In the genomic region with DNA sequence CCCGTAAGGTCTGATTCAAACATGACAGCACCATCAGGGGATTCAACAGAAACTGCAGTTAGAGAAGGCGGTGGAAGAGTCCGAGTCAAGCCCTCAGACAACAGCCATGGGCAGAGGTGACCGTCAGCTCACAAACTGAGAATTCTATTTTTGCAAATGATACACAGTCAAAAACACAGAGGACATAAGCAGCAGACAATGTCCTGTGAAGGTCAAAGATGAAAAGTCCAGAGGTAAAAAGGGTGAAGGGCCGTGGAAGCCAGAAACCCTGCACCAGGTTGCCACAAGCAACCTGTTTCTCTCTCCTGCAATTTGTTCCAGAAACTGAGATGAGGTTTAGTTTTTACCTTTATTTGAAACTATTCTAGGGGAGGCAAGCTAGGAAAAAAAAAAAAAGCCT, we compare ENCODE assay signal across 19 mouse cellular contexts. TPM values are rescaled to one million over a fixed set of nuclear protein-coding genes. Genes with fewer than 3 reads are reported as not detected.
DNase-seq lines count a peak whose midpoint lies in the region; ATAC-seq and TF ChIP-seq lines count a peak whose summit lies in the region.
"Had no signal": no experiment of that assay in that cellular context is flagged by ENCODE, and none has a peak within 500 bp of the region (broad histone marks: within the 10 kb centered on the region; RNA-seq: fewer than 3 reads in every experiment).

No protein-coding gene starts in this region.

- ATAC-seq in heart, embryonic 12.5 days (ENCODE audit: insufficient number of reproducible peaks, low FRiP score), result no peak
- ATAC-seq: CD4-positive, CD25-positive, alpha-beta regulatory T cell, adult 4 months; forebrain, embryonic 13.5 days; forebrain, postnatal 0 days had no signal

- peaks cover 35% of the 10 kb centered on the region for H3K36me3 ChIP-seq in heart, embryonic 12.5 days
- H3K36me3 ChIP-seq in kidney, adult 2 months (ENCODE audit: control insufficient read depth, insufficient read depth, low read length), result no peaks in the 10 kb centered on the region
- H3K36me3 ChIP-seq: embryonic facial prominence, embryonic 10.5 days; G1E; hindbrain, embryonic 15.5 days had no signal

- H3K27ac ChIP-seq in heart, embryonic 12.5 days (ENCODE audit: poor library complexity, severe bottlenecking), result peak overlapping the region; percentile 60
- H3K27ac ChIP-seq in kidney, adult 2 months (ENCODE audit: insufficient read depth, low read depth, low read length), result no peak overlapping the region
- H3K27ac ChIP-seq in left cerebral cortex, adult 2 months, result no peak overlapping the region
- H3K27ac ChIP-seq: embryonic facial prominence, embryonic 10.5 days; forebrain, embryonic 13.5 days; hindbrain, embryonic 15.5 days had no signal

- no peak for TF ChIP-seq POLR2A in kidney, adult 2 months (IDR thresholded peaks at IDR 0.05; ENCODE audit: low read depth, low read length)

- TF ChIP-seq CTCF in kidney, adult 2 months (conservative IDR thresholded peaks at IDR 0.05; ENCODE audit: insufficient read depth, insufficient read length, low read depth, low read length), result no peak
- no peak for TF ChIP-seq CTCF in left cerebral cortex, adult 2 months (IDR thresholded peaks at IDR 0.05)

- H3K4me2 ChIP-seq in heart, embryonic 12.5 days, result no peak overlapping the region
- H3K4me2 ChIP-seq: forebrain, embryonic 13.5 days; hindbrain, embryonic 15.5 days had no signal

- peaks cover 24% of the 10 kb centered on the region for H3K4me1 ChIP-seq in heart, embryonic 12.5 days (replicated peaks)
- peaks cover 8% of the 10 kb centered on the region; the same call in 1 of the 2 replicates for H3K4me1 ChIP-seq in kidney, adult 2 months (ENCODE audit: control insufficient read depth, insufficient read depth, low read length)

- no peaks in the 10 kb centered on the region for H3K9me3 ChIP-seq in heart, embryonic 12.5 days (replicated peaks)
- H3K9me3 ChIP-seq: embryonic facial prominence, embryonic 10.5 days; forebrain, embryonic 13.5 days; hindbrain, embryonic 15.5 days had no signal

- no peak overlapping the region for H3K4me3 ChIP-seq in heart, embryonic 12.5 days
- H3K4me3 ChIP-seq in kidney, adult 2 months (ENCODE audit: insufficient read depth, low read depth, low read length), result no peak overlapping the region
- no peak overlapping the region for H3K4me3 ChIP-seq in left cerebral cortex, adult 2 months
- H3K4me3 ChIP-seq: embryonic facial prominence, embryonic 10.5 days; forebrain, embryonic 13.5 days; hindbrain, embryonic 15.5 days had no signal

- H3K9ac ChIP-seq in heart, embryonic 12.5 days, result no peak overlapping the region
- H3K9ac ChIP-seq: forebrain, embryonic 13.5 days; forebrain, postnatal 0 days; hindbrain, embryonic 15.5 days had no signal

- intact Hi-C loops in left cerebral cortex, adult 2 months (cut with DNase I), result no loop called here

- no peaks in the 10 kb centered on the region for H3K27me3 ChIP-seq in heart, embryonic 12.5 days (replicated peaks)
- no peaks in the 10 kb centered on the region for H3K27me3 ChIP-seq in kidney, adult 2 months (replicated peaks; ENCODE audit: control insufficient read depth, insufficient read depth, low read length)
- H3K27me3 ChIP-seq: forebrain, embryonic 13.5 days; hindbrain, embryonic 15.5 days had no signal

- WGBS in heart, embryonic 12.5 days, result 59% methylated on average over 5 of the region's 5 CpGs
- WGBS in kidney, adult 2 months, result 74% methylated on average over 5 of the region's 5 CpGs

- peak; percentile 68 for DNase-seq in heart, adult 11 months
- DNase-seq in heart, adult 18-20 months, result no peak
- DNase-seq in heart, adult 9 months (ENCODE audit: low spot score in 2 of 2), result no peak
- peak; percentile 38 for DNase-seq in kidney, adult 2 months
- DNase-seq in kidney, postnatal 14 days, result no peak
- DNase-seq in left cerebral cortex, adult 2 months (ENCODE audit: extremely low spot score in 1 of 2, low spot score in 2 of 2), result no peak
- DNase-seq: adrenal gland, adult 8-10 months; adrenal gland, postnatal 36 days; B cell, adult 2 months; cerebellum, adult 2 months; forebrain, postnatal 0 days; gastrocnemius, postnatal 14 days; kidney, adult 8-10 months had no signal

RNA-seq across cellular contexts. Expression of gene Ccdc141, which starts 57.4 kb away (rescaled TPM):
- total RNA-seq in heart, adult 18-20 months (2021), result 100 to 1,000 TPM; 149 to 219 TPM
- 191 and 206 TPM in 2 replicates for polyA plus RNA-seq in heart, embryonic 12.5 days (2016; fragmentation: Nextera tagmentation; extraction: Ambion mirVana)
- polyA plus RNA-seq in kidney, adult 2 months (2012; rRNA removed), result 12.8 and 16.0 TPM in 2 replicates
- total RNA-seq in left cerebral cortex, adult 2 months (2021), result 10 to 100 TPM; 18.5 to 28.2 TPM
- polyA plus RNA-seq: G1E had no signal

Comparison
In these comparisons a context has a peak if more than half of its experiments do, and no peak if none do; other contexts are left out.
1. DNase-seq: peak in heart, adult 11 months (single experiment) and kidney, adult 2 months (single experiment); none in heart, adult 18-20 months (0 of 2), heart, adult 9 months (0 of 2), kidney, postnatal 14 days (single experiment) and left cerebral cortex, adult 2 months (0 of 2).
2. RNA of gene Ccdc141, which starts 57.4 kb away (total RNA-seq): 149 to 219 TPM in heart, adult 18-20 months; 18.5 to 28.2 TPM in left cerebral cortex, adult 2 months; every median in the first group is over 4 times any median in the second.